Mouse (Mus musculus) intestine, embryonic 15.5 days (tissue): Measurements from ENCODE around the gene Cox17. TPM values are rescaled to one million over a fixed set of nuclear protein-coding genes. Genes with fewer than 3 reads are reported as not detected.
A peak's percentile ranks its signal among the peaks of the same experiment; 100 is the strongest.

Source experiments
- ATAC-seq: fragments of 200-750 bp; cut with Nextera tagmentation; 2 replicates; pipeline ENCODE4 v1.8.0; 2017; ENCODE audit warnings: moderate TSS enrichment, moderate library complexity
- H3K27ac ChIP-seq: fragments of 300-500 bp; sonication (generic); 2 replicates; pipeline ENCODE4 v1.5.1; 2015; ENCODE audit warnings: mild to moderate bottlenecking, inconsistent platforms
- H3K27me3 ChIP-seq: fragments of 300-500 bp; sonication (generic); replicated peaks from 2 replicates; pipeline ENCODE4 v1.6.1; 2015; ENCODE audit warnings: inconsistent platforms
- H3K36me3 ChIP-seq: fragments of 300-500 bp; sonication (generic); 2 replicates; pipeline ENCODE4 v1.6.1; 2015; ENCODE audit warnings: inconsistent platforms
- H3K4me1 ChIP-seq: fragments of 300-500 bp; sonication (generic); replicated peaks from 2 replicates; pipeline ENCODE4 v1.6.1; 2015; ENCODE audit warnings: inconsistent platforms
- H3K4me2 ChIP-seq: fragments of 300-500 bp; sonication (generic); replicated peaks from 2 replicates; pipeline ENCODE4 v1.6.1; 2015; ENCODE audit warnings: mild to moderate bottlenecking, inconsistent platforms
- H3K4me3 ChIP-seq: fragments of 300-500 bp; sonication (generic); replicated peaks from 2 replicates; pipeline ENCODE4 v1.5.1; 2015; ENCODE audit warnings: inconsistent platforms
- H3K9ac ChIP-seq: fragments of 300-500 bp; sonication (generic); 2 replicates; pipeline ENCODE4 v1.6.1; 2015; ENCODE audit warnings: inconsistent platforms
- H3K9me3 ChIP-seq: fragments of 300-500 bp; sonication (generic); 2 replicates; pipeline ENCODE4 v1.6.1; 2016; ENCODE audit warnings: inconsistent platforms
- WGBS: fragments of 180-500 bp; shearing (Covaris S2); methylation state at CpG from one replicate; pipeline ENCODE4 v1.1.7; 2015; 5-methylcytosine and 5-hydroxymethylcytosine counted together
- polyA plus RNA-seq: library from polyadenylated mRNA; unstranded; fragments of >200 nt; fragmentation: Nextera tagmentation; extraction: Ambion mirVana; gene quantifications from 2 replicates; pipeline ENCODE4 v1.2.1, GENCODE M21; 2015

Gene Cox17
- polyA plus RNA-seq, 1 experiment from 2014 or later: 233 TPM

GRCm38 (mm10) chr16:38365390-38365789 lies 18.6 kb downstream of the Cox17 start:
- Histone ChIP-seq H3K36me3 (no peaks in the 10 kb centered on the region), H3K27me3 (no peaks in the 10 kb centered on the region), H3K9ac (no peak overlapping the region), H3K9me3 (no peaks in the 10 kb centered on the region), H3K27ac (no peak overlapping the region), H3K4me2 (0 out of 2 replicates have a peak overlapping the region, but pooled peaks have one; percentile 15), H3K4me1 (peaks cover 10% of the 10 kb centered on the region; the same call in 1 of the 2 replicates), H3K4me3 (no peak overlapping the region)
- no peak for ATAC-seq
- 85% methylated on average over 10 of the region's 10 CpGs for WGBS

- Histone ChIP-seq H3K36me3 (no peaks in the 10 kb centered on the region), H3K4me1 (peaks cover 10% of the 10 kb centered on the region; the same call in 1 of the 2 replicates), H3K4me2 (no peak overlapping the region), H3K4me3 (no peak overlapping the region), H3K27me3 (no peaks in the 10 kb centered on the region), H3K27ac (no peak overlapping the region), H3K9me3 (no peaks in the 10 kb centered on the region), H3K9ac (no peak overlapping the region)
- 81% methylated on average over 4 of the region's 4 CpGs for WGBS
- no peak for ATAC-seq
These were observed 19.4 kb downstream of the Cox17 start for GRCm38 (mm10) chr16:38366231-38366630.

- no peak overlapping the region for H3K4me2 ChIP-seq
- H3K4me1 ChIP-seq: no peaks in the 10 kb centered on the region
- no peak overlapping the region for H3K4me3 ChIP-seq
- H3K27ac ChIP-seq: no peak overlapping the region
- no peaks in the 10 kb centered on the region for H3K36me3 ChIP-seq
- no peaks in the 10 kb centered on the region for H3K27me3 ChIP-seq
- H3K9ac ChIP-seq: no peak overlapping the region
- 56% methylated on average over 10 of the region's 10 CpGs for WGBS
- H3K9me3 ChIP-seq: no peaks in the 10 kb centered on the region
- no peak for ATAC-seq
These were observed 21.5 kb downstream of the Cox17 start for GRCm38 (mm10) chr16:38368336-38368735.

GRCm38 (mm10) chr16:38369000-38369399 lies 22.2 kb downstream of the Cox17 start:
- Histone ChIP-seq H3K9ac (no peak overlapping the region), H3K4me1 (no peaks in the 10 kb centered on the region), H3K36me3 (no peaks in the 10 kb centered on the region), H3K9me3 (no peaks in the 10 kb centered on the region), H3K4me3 (no peak overlapping the region), H3K27ac (no peak overlapping the region), H3K4me2 (no peak overlapping the region), H3K27me3 (no peaks in the 10 kb centered on the region)
- 85% methylated on average over 7 of the region's 7 CpGs for WGBS
- no peak for ATAC-seq

GRCm38 (mm10) chr16:38369431-38369830 lies 22.6 kb downstream of the Cox17 start:
- H3K4me1 ChIP-seq: no peaks in the 10 kb centered on the region
- no peaks in the 10 kb centered on the region for H3K36me3 ChIP-seq
- no peak overlapping the region for H3K4me2 ChIP-seq
- ATAC-seq: no peak
- H3K27ac ChIP-seq: no peak overlapping the region
- H3K9me3 ChIP-seq: no peaks in the 10 kb centered on the region
- 87% methylated on average over 8 of the region's 8 CpGs for WGBS
- no peak overlapping the region for H3K4me3 ChIP-seq
- no peak overlapping the region for H3K9ac ChIP-seq
- H3K27me3 ChIP-seq: no peaks in the 10 kb centered on the region

- H3K9me3 ChIP-seq: no peaks in the 10 kb centered on the region
- no peak overlapping the region for H3K4me2 ChIP-seq
- no peaks in the 10 kb centered on the region for H3K4me1 ChIP-seq
- WGBS: 78% methylated on average over 4 of the region's 4 CpGs
- H3K9ac ChIP-seq: no peak overlapping the region
- no peak for ATAC-seq
- H3K27me3 ChIP-seq: no peaks in the 10 kb centered on the region
- H3K27ac ChIP-seq: no peak overlapping the region
- H3K4me3 ChIP-seq: no peak overlapping the region
- H3K36me3 ChIP-seq: no peaks in the 10 kb centered on the region
These were observed 23.2 kb downstream of the Cox17 start for GRCm38 (mm10) chr16:38369992-38370484.

- Histone ChIP-seq H3K9ac (no peak overlapping the region), H3K4me1 (no peaks in the 10 kb centered on the region), H3K4me3 (no peak overlapping the region), H3K27me3 (no peaks in the 10 kb centered on the region), H3K4me2 (no peak overlapping the region), H3K9me3 (no peaks in the 10 kb centered on the region), H3K27ac (no peak overlapping the region), H3K36me3 (no peaks in the 10 kb centered on the region)
- no peak for ATAC-seq
- 79% methylated on average over 8 of the region's 8 CpGs for WGBS
These were observed 24.0 kb downstream of the Cox17 start for GRCm38 (mm10) chr16:38370633-38371374.

- Histone ChIP-seq H3K27me3 (no peaks in the 10 kb centered on the region), H3K9me3 (no peaks in the 10 kb centered on the region), H3K27ac (no peak overlapping the region), H3K4me3 (no peak overlapping the region), H3K4me1 (0 out of 2 replicates have a peak, but pooled peaks cover 4% of the 10 kb centered on the region), H3K9ac (no peak overlapping the region), H3K4me2 (no peak overlapping the region), H3K36me3 (no peaks in the 10 kb centered on the region)
- ATAC-seq: peak; percentile 65; the same call in 1 of the 2 replicates
- WGBS: 90% methylated on average over 15 of the region's 15 CpGs
These were observed 25.0 kb downstream of the Cox17 start for GRCm38 (mm10) chr16:38371705-38372296.

- Histone ChIP-seq H3K9me3 (no peaks in the 10 kb centered on the region), H3K36me3 (no peaks in the 10 kb centered on the region), H3K9ac (no peak overlapping the region), H3K27ac (no peak overlapping the region), H3K4me2 (no peak overlapping the region), H3K4me1 (0 out of 2 replicates have a peak, but pooled peaks cover 7% of the 10 kb centered on the region), H3K27me3 (no peaks in the 10 kb centered on the region), H3K4me3 (no peak overlapping the region)
- 85% methylated on average over 4 of the region's 4 CpGs for WGBS
- no peak for ATAC-seq
These were observed 26.1 kb downstream of the Cox17 start for GRCm38 (mm10) chr16:38372876-38373275.

- H3K9me3 ChIP-seq: no peaks in the 10 kb centered on the region
- ATAC-seq: no peak
- H3K27me3 ChIP-seq: no peaks in the 10 kb centered on the region
- H3K4me3 ChIP-seq: no peak overlapping the region
- no peak overlapping the region for H3K9ac ChIP-seq
- WGBS: 80% methylated on average over 10 of the region's 10 CpGs
- no peak overlapping the region for H3K27ac ChIP-seq
- no peaks in the 10 kb centered on the region for H3K36me3 ChIP-seq
- H3K4me1 ChIP-seq: 0 out of 2 replicates have a peak, but pooled peaks cover 7% of the 10 kb centered on the region
- no peak overlapping the region for H3K4me2 ChIP-seq
These were observed 26.6 kb downstream of the Cox17 start for GRCm38 (mm10) chr16:38373439-38373838.

GRCm38 (mm10) chr16:38373941-38374340 lies 27.1 kb downstream of the Cox17 start:
- no peak overlapping the region for H3K27ac ChIP-seq
- ATAC-seq: no peak
- no peak overlapping the region for H3K4me3 ChIP-seq
- 0 out of 2 replicates have a peak, but pooled peaks cover 7% of the 10 kb centered on the region for H3K4me1 ChIP-seq
- 84% methylated on average over 16 of the region's 16 CpGs for WGBS
- H3K4me2 ChIP-seq: no peak overlapping the region
- H3K9me3 ChIP-seq: no peaks in the 10 kb centered on the region
- no peak overlapping the region for H3K9ac ChIP-seq
- H3K27me3 ChIP-seq: no peaks in the 10 kb centered on the region
- H3K36me3 ChIP-seq: no peaks in the 10 kb centered on the region

GRCm38 (mm10) chr16:38374379-38375140 lies 27.8 kb downstream of the Cox17 start:
- Histone ChIP-seq H3K27me3 (no peaks in the 10 kb centered on the region), H3K4me2 (no peak overlapping the region), H3K36me3 (no peaks in the 10 kb centered on the region), H3K4me1 (0 out of 2 replicates have a peak, but pooled peaks cover 9% of the 10 kb centered on the region), H3K4me3 (no peak overlapping the region), H3K9me3 (no peaks in the 10 kb centered on the region), H3K27ac (no peak overlapping the region), H3K9ac (no peak overlapping the region)
- 83% methylated on average over 10 of the region's 10 CpGs for WGBS
- ATAC-seq: no peak
